Mouse (Mus musculus) neutrophil, adult 5-6 weeks (primary cell): ENCODE measurements around the gene Clec4b2. TPM values are rescaled to one million over a fixed set of nuclear protein-coding genes. Genes with fewer than 3 reads are reported as not detected.
"Not testable (repeated sequence)": the region's sequence is repeated elsewhere in the genome, so short reads cannot be mapped to it uniquely, and the experiment has no call there.

Experiments
- ATAC-seq: fragments of 151-379, 151-347 bp; 2 replicates; pipeline ENCODE4 v1.8.0; 2017; ENCODE audit warnings: mild to moderate bottlenecking, moderate TSS enrichment; ENCODE audit not compliant: insufficient number of reproducible peaks, poor library complexity, low FRiP score, severe bottlenecking; ENCODE audit errors: extremely low read depth
- total RNA-seq: library from RNA; stranded (forward); fragments of 200-1000 nt; gene quantifications from 2 replicates; pipeline ENCODE4 v1.2.3, GENCODE M21; 2017

Clec4b2 gene
- 0.58 and 2.1 TPM in 2 replicates for total RNA-seq

DNA sequence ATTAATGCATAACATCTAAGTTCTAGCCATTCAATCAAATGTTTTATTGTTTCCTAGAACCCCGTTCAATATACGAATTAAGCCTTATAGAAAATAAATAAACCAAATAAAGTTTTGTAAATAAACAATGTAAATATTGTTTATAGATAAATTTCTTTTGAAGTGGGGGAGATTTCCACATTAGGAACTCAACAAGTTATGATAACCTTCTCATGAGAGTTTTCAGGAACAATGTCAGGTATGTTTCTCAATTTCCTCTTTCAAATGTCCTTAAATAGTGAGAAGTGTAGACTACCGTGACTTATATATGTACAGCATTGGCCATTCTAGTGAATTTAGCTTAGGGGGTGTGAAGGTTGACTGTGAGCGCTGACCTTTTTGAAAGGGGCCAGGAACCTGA lies at the start of gene Clec4b2:
Clec4b2 (plus strand) TSS at position 301 of the 400 bp plus-strand sequence.
- no peak for ATAC-seq

DNA sequence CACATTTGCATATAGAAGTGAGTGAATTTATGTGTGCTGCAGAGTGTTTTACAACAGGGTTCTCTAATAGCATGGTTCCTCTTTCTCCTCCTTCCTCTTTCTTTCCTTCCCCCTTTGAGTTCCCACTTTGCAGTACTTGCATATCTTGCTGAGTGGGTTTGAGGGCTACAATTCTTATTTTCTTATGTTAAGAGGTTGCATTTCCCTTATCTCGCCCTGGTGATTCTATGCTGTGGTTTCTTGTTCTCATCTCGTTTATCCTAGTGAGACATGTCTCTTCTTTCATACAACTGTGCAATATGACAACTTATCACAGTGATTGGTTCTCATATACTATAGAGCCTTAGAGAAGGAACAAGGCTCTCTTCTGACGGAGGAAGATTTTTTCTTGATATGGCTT lies 49.5 kb upstream of the Clec4b2 start:
- ATAC-seq = peak; percentile 95

DNA sequence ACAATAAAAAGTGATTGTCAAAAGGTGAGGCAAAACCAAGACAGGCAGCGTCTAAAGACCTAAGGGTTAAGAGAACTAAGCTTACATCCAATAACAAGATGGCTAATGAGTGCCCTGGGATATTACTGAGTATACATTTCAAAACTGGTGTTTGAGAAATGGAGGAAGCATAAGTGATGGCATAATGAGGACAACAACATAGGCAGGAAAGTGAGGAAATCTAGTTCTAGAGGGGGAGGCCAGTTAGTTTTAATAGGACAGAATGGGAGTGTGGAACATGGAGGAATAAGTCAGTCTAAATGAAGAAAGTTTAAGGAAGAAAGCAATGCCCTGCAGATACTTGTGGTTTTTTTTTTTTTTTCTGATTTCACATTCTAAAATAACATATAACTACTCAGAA lies 45.5 kb upstream of the Clec4b2 start:
- no peak for ATAC-seq

DNA sequence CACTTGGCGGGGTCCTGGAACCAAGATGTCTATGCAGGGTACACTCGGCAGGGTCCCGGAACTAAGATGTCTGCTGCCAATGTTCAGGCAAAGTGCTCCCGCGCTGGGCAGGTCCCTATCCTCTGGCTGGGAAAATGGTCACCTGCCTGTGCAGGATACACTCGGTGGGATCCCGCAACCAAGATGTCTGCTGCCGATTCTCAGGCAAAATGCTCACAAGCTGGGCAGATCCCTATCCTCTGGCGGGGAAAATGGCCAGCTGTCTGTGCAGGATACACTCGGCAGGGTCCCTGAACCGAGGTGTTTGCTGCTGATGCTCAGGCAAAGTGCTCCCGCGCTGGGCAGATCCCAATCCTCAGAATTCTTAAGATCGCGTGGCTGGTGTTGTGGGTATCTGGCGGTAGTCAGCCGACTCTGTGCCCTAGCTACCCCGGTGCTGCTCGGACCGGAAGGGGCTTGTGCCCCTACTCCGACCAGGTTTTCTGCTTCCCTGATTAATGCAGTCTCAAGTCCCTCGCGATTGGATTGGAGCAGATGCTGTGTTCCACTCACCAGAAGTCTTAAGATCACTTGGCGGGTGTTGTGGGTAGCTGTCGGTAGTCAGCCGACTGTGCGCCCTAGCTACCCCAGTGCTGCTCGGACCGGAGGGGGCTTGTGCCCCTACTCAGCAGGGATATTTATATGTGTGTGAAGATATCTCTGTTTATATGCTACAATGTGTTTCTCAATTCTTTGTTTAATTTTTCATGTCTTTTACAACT lies 34.7 kb upstream of the Clec4b2 start:
- ATAC-seq = not testable (repeated sequence)

DNA sequence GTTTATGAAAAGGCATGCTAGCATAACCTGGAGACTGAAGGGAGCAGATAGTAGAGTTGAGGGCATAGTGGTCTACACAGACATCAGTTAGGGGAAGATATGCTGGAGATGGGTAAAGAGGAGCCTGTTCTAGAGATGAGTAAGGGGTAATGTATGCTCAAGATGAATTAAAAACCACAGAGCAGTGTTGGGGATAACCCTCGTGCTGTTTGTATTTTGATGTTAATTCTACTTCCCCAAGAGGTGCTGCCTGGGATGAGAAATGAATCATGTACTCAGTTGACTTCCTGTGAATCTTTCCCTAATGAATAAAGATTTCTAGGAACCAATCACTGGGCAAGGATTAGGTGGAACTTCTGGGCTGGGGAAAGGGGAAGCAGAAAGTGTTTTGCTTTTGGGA lies 2.6 kb upstream of the Clec4b2 start:
- no peak for ATAC-seq

DNA sequence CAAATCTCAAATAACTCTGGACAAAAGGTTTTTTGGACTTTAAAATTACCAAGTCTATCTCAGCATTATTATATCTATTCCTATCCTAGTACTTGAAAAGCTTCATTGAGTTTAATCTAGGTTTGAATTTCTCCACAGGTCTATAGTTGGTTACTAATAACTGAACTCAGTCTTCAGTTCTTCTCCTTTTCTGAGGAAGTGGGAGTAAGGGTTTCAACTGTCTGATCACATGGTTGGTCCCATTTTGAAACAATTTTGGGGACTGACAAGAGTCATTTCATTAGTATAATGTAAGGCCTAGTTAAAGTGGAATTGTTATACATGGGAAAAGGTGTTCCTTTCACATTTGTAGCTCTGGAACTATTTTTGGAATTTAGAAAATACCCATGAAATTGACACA lies 1.7 kb upstream of the Clec4b2 start:
- no peak for ATAC-seq

DNA sequence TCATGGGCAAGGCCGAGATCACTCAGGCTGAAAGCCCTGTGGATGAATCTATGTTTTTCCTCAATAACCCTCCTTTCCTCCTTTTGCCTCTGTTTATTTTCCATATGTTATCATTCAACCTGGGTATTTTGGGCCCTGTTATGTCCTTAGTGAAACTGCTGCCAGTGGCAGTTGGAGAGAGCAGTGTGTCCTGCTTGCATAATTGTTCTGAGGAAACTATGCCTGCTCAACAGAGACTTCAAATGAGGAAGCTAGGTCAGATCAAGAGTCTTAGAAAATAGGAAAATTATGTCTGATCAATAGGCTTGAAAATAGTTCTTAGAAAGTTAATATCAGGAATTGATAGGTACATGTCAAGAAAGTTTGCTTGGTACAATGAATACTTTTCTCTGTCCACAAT lies 2.9 kb downstream of the Clec4b2 start:
- peak; percentile 75; the same call in 1 of the 2 replicates for ATAC-seq

DNA sequence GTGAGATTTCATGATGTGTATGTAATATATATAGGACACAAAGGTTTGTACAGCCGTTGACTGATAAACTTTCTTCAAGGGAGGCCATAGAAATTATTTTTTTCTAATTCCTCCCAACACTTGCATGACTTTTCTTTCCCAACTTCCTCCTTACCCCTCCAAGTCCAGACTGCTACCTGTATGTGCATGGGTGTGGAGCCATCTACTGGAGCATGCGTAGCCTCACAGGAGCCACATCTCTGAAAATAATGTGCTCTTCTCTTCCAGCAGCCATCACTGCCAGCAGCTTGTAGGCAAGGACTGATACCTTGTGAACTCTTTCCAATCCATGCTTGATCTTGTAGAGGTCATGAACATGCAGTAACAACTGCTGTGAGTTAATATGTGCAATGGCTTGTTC lies 12.2 kb downstream of the Clec4b2 start:
- peak; percentile 97 for ATAC-seq

DNA sequence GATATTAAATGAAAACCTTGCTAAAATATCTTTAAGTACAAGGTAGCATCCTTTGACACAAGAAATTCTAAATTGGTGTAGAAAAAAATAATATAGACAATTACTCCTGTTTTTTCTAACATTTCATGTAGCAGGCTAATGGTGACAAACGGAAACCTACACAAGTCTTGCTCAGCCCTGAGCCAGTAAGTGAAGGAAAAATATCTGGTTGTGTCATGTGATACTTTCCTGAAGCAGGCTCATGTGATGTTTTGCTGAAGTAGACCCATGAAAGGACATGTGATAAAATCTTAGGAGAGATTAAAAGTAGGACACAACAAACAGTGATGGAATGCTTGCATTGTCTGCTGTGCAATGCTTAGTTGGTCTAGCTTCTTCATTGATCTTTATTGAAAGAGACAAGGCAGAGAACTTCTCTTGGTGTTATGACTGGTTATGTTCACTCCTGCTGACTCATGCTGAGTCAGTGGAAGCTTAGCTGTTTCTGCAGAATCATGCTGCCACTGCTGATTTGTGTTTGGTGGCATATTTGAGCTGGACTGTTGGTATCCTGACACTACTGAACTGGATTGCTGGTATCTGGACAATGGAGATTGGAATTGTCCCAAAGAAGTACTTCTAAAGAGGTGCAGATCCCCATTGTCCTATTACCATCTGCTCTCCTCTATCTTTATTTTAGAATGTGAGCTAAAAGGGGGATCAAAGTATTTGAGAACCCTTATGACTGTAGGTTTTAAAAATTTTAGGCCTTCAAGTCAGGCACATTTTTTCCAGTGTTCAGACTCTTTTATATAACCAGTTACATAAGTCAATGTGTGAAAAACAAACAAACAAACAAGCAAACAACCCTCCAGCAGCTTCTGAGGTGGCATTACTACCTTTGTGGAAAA lies 34.7 kb downstream of the Clec4b2 start:
- ATAC-seq = peak; percentile 95

DNA sequence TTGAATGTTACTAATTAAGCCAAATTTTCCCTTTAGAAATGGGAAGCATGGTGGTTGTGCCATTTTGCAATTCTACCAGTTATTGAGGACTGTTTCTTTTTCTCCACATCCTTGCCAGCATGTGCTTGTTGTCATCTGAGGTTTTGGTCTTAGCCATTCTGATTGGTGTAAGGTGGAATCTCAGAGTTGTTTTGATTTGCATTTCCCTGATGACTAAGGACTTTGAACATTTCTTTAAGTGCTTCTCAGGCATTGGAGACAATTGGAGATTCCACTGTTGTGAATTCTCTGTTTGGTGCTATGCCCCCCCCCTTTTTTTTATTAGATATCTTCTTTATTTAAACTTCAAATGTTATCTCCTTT lies 35.4 kb downstream of the Clec4b2 start:
- ATAC-seq = not testable (repeated sequence)

DNA sequence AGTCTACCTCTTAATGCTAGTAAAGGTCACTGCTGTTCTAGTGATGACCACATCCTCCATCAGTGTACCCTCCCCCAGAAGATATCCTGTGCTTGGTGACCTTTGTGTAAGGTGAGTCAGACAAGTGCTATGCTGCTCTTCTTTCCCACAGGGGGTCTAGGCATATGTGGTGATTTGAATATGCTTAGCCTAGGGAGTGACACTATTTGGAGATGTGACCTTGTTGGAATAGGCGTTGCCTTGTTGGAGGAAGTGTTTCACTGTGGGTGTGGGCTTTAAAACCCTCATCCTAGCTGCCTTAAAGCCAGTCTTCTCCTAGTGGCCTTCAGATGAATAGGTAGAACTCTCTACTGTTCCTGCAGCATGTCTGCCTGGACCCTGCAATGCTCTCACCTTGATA lies 39.0 kb downstream of the Clec4b2 start:
- no peak for ATAC-seq

DNA sequence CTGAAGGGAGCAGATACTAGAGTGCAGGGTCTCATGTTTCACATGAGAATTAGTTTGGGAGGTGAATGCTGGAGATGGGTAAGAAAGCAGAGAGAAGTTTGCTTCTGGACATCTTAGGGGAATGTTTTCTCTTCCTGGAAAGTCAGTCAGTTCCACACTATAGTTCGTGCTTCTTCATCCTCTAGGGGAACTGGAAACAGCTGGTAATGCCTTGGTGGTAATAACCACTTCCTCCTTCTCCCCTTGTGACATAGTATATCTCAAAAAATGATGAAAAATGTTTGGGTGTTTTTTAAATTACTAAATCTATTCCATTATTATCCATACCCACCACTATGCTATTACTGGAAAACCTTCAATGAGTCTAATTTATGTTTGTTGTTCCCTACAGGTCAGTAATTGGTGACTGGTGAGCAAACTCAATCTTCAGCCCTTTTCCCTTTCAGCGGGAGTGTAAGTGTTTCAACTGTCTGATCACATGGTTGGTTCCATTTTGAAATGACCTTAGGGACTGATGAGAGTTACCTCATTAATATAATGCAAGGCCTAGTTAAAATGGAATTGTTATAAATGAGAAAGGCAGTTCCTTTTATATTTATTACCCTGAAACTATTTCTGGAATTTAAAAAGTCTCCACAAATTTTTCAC lies 55.0 kb downstream of the Clec4b2 start:
- peak; percentile 99 for ATAC-seq

DNA sequence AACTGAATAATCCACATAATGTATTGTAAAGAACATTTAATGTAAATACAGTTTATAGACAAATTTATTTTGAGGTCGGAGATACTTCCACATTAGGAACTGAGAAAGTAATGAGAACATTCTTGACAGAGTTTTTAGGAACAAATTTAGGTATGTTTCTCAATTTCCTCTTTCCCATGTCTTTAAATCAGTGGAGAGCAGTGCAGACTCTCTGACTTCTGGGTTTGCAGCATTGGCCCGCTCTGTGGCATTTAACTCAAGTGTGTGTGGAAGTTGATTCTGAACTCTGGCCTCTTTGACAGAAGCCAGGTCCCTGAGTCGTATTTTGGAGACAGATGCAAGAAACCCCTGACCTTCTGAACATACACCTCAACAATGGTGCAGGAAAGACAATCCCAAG lies 57.0 kb downstream of the Clec4b2 start, which contains the start of gene Clec4n:
Clec4n (plus strand) TSS at position 200 of the 400 bp plus-strand sequence.
- no peak for ATAC-seq

DNA sequence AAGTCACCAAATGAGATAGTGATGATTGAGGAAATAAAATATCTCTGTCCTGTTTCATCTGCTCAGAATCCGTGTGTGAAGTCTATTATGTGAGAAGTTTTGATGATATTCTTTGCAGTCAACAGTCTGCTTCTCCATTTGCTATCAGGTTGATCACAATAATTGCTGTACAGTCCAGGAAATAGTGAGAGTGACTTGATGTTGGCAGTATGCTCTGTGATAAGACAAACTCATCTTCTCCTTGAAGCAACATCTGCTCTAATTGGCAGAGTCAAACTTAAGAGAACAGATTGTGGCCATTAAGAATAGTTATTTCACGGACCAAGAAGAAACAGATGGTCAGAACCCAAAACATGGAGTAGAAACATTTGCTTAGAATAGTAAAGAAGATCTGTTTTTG lies 58.5 kb downstream of the Clec4b2 start:
- no peak for ATAC-seq

DNA sequence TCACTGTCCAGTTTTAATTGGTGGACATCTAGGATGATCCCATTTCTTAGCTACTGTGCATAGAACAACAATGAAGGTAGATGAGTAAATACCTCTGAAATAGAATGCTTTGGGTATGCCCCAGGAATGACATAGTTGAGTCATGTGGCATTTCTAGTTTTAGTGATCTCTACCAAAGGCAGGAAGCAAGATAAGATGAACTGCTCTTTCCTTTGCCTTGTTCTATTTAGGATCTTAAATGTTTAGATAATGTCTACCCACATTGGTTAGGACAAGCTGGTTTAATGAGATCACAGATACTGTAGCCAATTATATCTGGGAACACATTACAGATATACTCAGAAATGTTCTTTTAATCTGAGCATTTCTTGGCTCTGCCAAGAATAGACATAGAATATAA lies 64.9 kb downstream of the Clec4b2 start:
- no peak for ATAC-seq

DNA sequence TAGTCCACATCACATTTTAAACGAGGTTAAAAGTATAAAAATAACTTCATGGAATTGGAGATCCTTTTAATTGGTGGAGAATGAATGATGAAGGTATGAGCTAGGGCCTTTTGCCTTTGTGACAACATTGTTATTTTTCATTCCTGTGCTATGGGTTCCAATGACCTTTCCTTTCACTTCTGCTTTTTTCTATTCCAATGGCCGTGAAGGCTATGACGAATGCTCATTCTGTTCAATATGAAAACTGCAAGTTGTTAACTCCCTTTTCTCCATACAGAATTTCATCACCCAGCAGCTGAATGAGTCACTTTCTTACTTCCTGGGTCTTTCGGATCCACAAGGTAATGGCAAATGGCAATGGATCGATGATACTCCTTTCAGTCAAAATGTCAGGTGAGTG lies 71.5 kb downstream of the Clec4b2 start:
- peak; percentile 19; the same call in 1 of the 2 replicates for ATAC-seq

DNA sequence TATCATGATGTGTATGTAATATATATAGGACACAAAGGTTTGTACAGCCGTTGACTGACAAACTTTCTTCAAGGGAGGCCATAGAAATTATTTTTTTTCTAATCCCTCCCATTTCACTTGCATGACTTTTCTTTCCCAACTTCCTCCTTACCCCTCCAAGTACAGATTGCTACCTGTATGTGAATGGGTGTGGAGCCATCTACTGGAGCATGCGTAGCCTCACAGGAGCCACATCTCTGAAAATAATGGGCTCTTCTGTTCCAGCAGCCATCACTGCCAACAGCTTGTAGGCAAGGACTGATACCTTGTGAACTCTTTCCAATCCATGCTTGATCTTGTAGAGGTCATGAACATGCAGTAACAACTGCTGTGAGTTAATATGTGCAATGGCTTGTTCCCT lies 76.2 kb downstream of the Clec4b2 start:
- peak; percentile 69 for ATAC-seq

DNA sequence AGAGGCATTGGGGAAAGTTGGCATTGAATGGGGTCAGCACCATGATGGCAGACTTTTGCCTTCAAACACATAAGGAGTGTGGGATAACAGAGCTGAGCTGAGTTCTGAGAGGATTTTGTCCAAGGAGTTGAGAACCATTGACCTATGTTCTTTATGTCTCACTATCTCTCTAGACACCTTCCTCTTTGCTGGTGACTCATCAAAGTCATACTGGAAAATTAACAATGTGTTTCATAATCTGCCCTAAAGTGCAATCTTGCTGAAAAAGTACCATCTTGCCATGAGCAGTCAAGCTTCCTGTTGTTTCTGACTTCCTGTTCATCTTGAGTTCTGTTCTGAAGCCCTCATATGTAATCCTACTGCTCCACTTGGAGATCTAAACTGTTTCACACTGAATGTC lies 80.0 kb downstream of the Clec4b2 start:
- ATAC-seq = peak; percentile 98
